Comparison of ENCODE assay signal across 15 mouse cellular contexts in genomic region chr14:79153896-79154295, GRCm38 (mm10).
DNase-seq lines count a peak whose midpoint lies in the region; ATAC-seq and TF ChIP-seq lines count a peak whose summit lies in the region.
"Had no signal": no experiment of that assay in that cellular context is flagged by ENCODE, and none has a peak within 500 bp of the region (broad histone marks: within the 10 kb centered on the region; RNA-seq: fewer than 3 reads in every experiment).

No protein-coding gene starts in this region.

- H3K4me1 ChIP-seq in brown adipose tissue, adult 24 weeks (ENCODE audit: control insufficient read depth, insufficient read depth, insufficient read length, low read length): peaks cover 26% of the 10 kb centered on the region
- peaks cover 14% of the 10 kb centered on the region for H3K4me1 ChIP-seq in heart, embryonic 10.5 days
- H3K4me1 ChIP-seq in intestine, embryonic 15.5 days (replicated peaks): peaks cover 15% of the 10 kb centered on the region

- no peak overlapping the region for H3K9ac ChIP-seq in intestine, embryonic 15.5 days
- H3K9ac ChIP-seq: limb, embryonic 13.5 days; lung, embryonic 15.5 days had no signal

- intact Hi-C loops in gastrocnemius, adult 2 months (cut with DNase I): no loop called here

- no peak for DNase-seq in gastrocnemius, adult 2 months
- no peak for DNase-seq in gastrocnemius, adult 8-10 months (ENCODE audit: low spot score in 2 of 2)
- peak; percentile 26 to 35 for DNase-seq in B cell, adult 2 months
- no peak for DNase-seq in layer of hippocampus, adult 11-12 months (ENCODE audit: low spot score)
- DNase-seq in heart, embryonic 10.5 days (ENCODE audit: low spot score): no peak
- DNase-seq: cerebellum, adult 8-10 months; heart, adult 18-20 months had no signal

- WGBS in heart, embryonic 10.5 days: 80% methylated on average over 6 of the region's 6 CpGs
- 85% methylated on average over 6 of the region's 6 CpGs for WGBS in intestine, embryonic 15.5 days

- no peaks in the 10 kb centered on the region for H3K9me3 ChIP-seq in heart, embryonic 10.5 days
- no peaks in the 10 kb centered on the region for H3K9me3 ChIP-seq in intestine, embryonic 15.5 days
- H3K9me3 ChIP-seq: embryonic facial prominence, embryonic 10.5 days; limb, embryonic 13.5 days; lung, embryonic 15.5 days had no signal

- H3K4me3 ChIP-seq in gastrocnemius, adult 2 months: no peak overlapping the region
- no peak overlapping the region for H3K4me3 ChIP-seq in brown adipose tissue, adult 24 weeks (ENCODE audit: insufficient read depth, low read depth, low read length)
- H3K4me3 ChIP-seq in heart, embryonic 10.5 days: no peak overlapping the region
- H3K4me3 ChIP-seq in intestine, embryonic 15.5 days (replicated peaks): no peak overlapping the region
- H3K4me3 ChIP-seq: embryonic facial prominence, embryonic 10.5 days; limb, embryonic 13.5 days; lung, embryonic 15.5 days had no signal

- H3K27me3 ChIP-seq in heart, embryonic 10.5 days (ENCODE audit: insufficient read depth, poor library complexity, severe bottlenecking): no peaks in the 10 kb centered on the region
- no peaks in the 10 kb centered on the region for H3K27me3 ChIP-seq in intestine, embryonic 15.5 days (replicated peaks)
- H3K27me3 ChIP-seq: limb, embryonic 13.5 days; lung, embryonic 15.5 days had no signal

- peak overlapping the region; percentile 21; the same call in 1 of the 2 replicates for H3K27ac ChIP-seq in gastrocnemius, adult 2 months
- H3K27ac ChIP-seq in brown adipose tissue, adult 24 weeks (replicated peaks; ENCODE audit: low read depth, low read length): peak overlapping the region; percentile 32
- no peak overlapping the region for H3K27ac ChIP-seq in heart, embryonic 10.5 days
- no peak overlapping the region for H3K27ac ChIP-seq in intestine, embryonic 15.5 days
- H3K27ac ChIP-seq: embryonic facial prominence, embryonic 10.5 days; lung, embryonic 15.5 days had no signal

- H3K4me2 ChIP-seq in intestine, embryonic 15.5 days (replicated peaks): no peak overlapping the region
- H3K4me2 ChIP-seq: limb, embryonic 13.5 days; lung, embryonic 15.5 days; midbrain, embryonic 11.5 days had no signal

- ATAC-seq in neutrophil, adult 5-6 weeks (ENCODE audit: extremely low read depth, insufficient number of reproducible peaks, low FRiP score, poor library complexity, severe bottlenecking): 0 out of 2 replicates have a peak, but pooled peaks have one; percentile 13
- no peak for ATAC-seq in intestine, embryonic 15.5 days
- ATAC-seq: activated CD4-positive, CD25-positive, alpha-beta regulatory T cell, adult 4 months had no signal

- H3K36me3 ChIP-seq in heart, embryonic 10.5 days: no peaks in the 10 kb centered on the region
- no peaks in the 10 kb centered on the region for H3K36me3 ChIP-seq in intestine, embryonic 15.5 days
- H3K36me3 ChIP-seq: embryonic facial prominence, embryonic 10.5 days; limb, embryonic 13.5 days; lung, embryonic 15.5 days had no signal

- no peak for TF ChIP-seq CTCF in gastrocnemius, adult 2 months (IDR thresholded peaks at IDR 0.05)

Comparison
In these comparisons a context has a peak if more than half of its experiments do, and no peak if none do; other contexts are left out.
1. DNase-seq: peak in B cell, adult 2 months (2 of 2); none in gastrocnemius, adult 2 months (single experiment), gastrocnemius, adult 8-10 months (0 of 2), layer of hippocampus, adult 11-12 months (single experiment) and heart, embryonic 10.5 days (single experiment).
2. H3K27ac ChIP-seq: peak in gastrocnemius, adult 2 months (single experiment) and brown adipose tissue, adult 24 weeks (single experiment); none in heart, embryonic 10.5 days (single experiment) and intestine, embryonic 15.5 days (single experiment).